In genomic region chr9:110132201-110132605, GRCm38 (mm10) we compare ENCODE assay signal across 8 mouse cellular contexts. TPM values are rescaled to one million over a fixed set of nuclear protein-coding genes. Genes with fewer than 3 reads are reported as not detected.
A peak's percentile ranks its signal among the peaks of the same experiment; 100 is the strongest.
DNase-seq lines count a peak whose midpoint lies in the region; ATAC-seq lines count a peak whose summit lies in the region.

No protein-coding gene starts in this region.

- H3K27me3 ChIP-seq in forebrain, embryonic 15.5 days: no peaks in the 10 kb centered on the region

- H3K4me2 ChIP-seq in forebrain, embryonic 15.5 days (replicated peaks): peak overlapping the region; percentile 55

- peak overlapping the region; percentile 100 for H3K4me3 ChIP-seq in forebrain, embryonic 15.5 days

- peak overlapping the region; percentile 97 for H3K9ac ChIP-seq in forebrain, embryonic 15.5 days (replicated peaks)

- intact Hi-C loops in gastrocnemius, postnatal 36 days (cut with DNase I): no loop called here

- peak overlapping the region; percentile 92 for H3K27ac ChIP-seq in forebrain, embryonic 15.5 days (replicated peaks)

- ATAC-seq in forebrain, embryonic 15.5 days (replicated peaks): peak; percentile 76

- DNase-seq in adrenal gland, postnatal 10 days: peak; percentile 62
- no peak for DNase-seq in adrenal gland, postnatal 4 days (ENCODE audit: low spot score in 2 of 2)
- peak; percentile 49 for DNase-seq in right cerebral cortex, postnatal 14 days
- no peak for DNase-seq in right cerebral cortex, postnatal 10 days (ENCODE audit: low spot score in 2 of 2)
- DNase-seq in liver: peak; percentile 75
- DNase-seq in naive thymus-derived CD4-positive, alpha-beta T cell, adult 2 months (ENCODE audit: low read depth): peak; percentile 81
- no peak for DNase-seq in gastrocnemius, postnatal 36 days

- under 1% methylated on average over 29 of the region's 38 CpGs for WGBS in forebrain, embryonic 15.5 days

- peaks cover 45% of the 10 kb centered on the region for H3K4me1 ChIP-seq in forebrain, embryonic 15.5 days

- H3K36me3 ChIP-seq in forebrain, embryonic 15.5 days: peaks cover 18% of the 10 kb centered on the region

- H3K9me3 ChIP-seq in forebrain, embryonic 15.5 days: no peaks in the 10 kb centered on the region

RNA-seq across cellular contexts. Expression of gene Dhx30, which starts 14.6 kb away (rescaled TPM):
- total RNA-seq in adrenal gland, postnatal 10 days (2021): 10 to 100 TPM; 90.2 to 91.3 TPM
- 100 to 1,000 TPM; 102 to 111 TPM for total RNA-seq in adrenal gland, postnatal 4 days (2021)
- polyA plus RNA-seq in forebrain, embryonic 15.5 days (2015; fragmentation: Nextera tagmentation; extraction: Ambion mirVana): 211 and 214 TPM in 2 replicates
- total RNA-seq in gastrocnemius, postnatal 36 days (2021): 10 to 100 TPM; 30.4 to 32.0 TPM

RNA-seq across cellular contexts. Expression of gene Smarcc1, which starts 14.7 kb away (rescaled TPM):
- 10 to 100 TPM; 47.2 to 59.9 TPM for total RNA-seq in adrenal gland, postnatal 10 days (2021)
- 100 to 1,000 TPM in 1 of 2 experiments, 10 to 100 TPM in 1; 90.4 to 100 TPM for total RNA-seq in adrenal gland, postnatal 4 days (2021)
- polyA plus RNA-seq in forebrain, embryonic 15.5 days (2015; fragmentation: Nextera tagmentation; extraction: Ambion mirVana): 154 and 156 TPM in 2 replicates
- total RNA-seq in gastrocnemius, postnatal 36 days (2021): 10 to 100 TPM; 21.1 to 23.8 TPM

Comparison
In these comparisons a context has a peak if more than half of its experiments do, and no peak if none do; other contexts are left out.
1. DNase-seq: peak in adrenal gland, postnatal 10 days (single experiment), right cerebral cortex, postnatal 14 days (single experiment), liver (single experiment) and naive thymus-derived CD4-positive, alpha-beta T cell, adult 2 months (single experiment); none in adrenal gland, postnatal 4 days (0 of 2), right cerebral cortex, postnatal 10 days (0 of 2) and gastrocnemius, postnatal 36 days (0 of 2).